Mouse (Mus musculus) mouse trophoblast stem cell (cell line): ENCODE measurements around the gene Ankrd40.

Source experiments
- in situ Hi-C, 2 experiments: fragments of 300-500 bp; cut with MseI, MboI; formaldehyde crosslinking; loops; 2 replicates in 1 of 2; 3 replicates in 1 of 2; pipeline ENCODE4 v1.15.1; 2025

Gene Ankrd40

GRCm38 (mm10) chr11:94327693-94328643 is at the start of gene Ankrd40:
Gene Ankrd40, plus strand, starts transcription at chr11:94328001.
- in situ Hi-C loops = no loop called here

- in situ Hi-C loops = no loop called here
Observed at GRCm38 (mm10) chr11:94281199-94282181, 46.3 kb upstream of the Ankrd40 start, which contains the start of gene Gm21885. Gene Gm21885, plus strand, starts transcription at chr11:94281873.

DNA sequence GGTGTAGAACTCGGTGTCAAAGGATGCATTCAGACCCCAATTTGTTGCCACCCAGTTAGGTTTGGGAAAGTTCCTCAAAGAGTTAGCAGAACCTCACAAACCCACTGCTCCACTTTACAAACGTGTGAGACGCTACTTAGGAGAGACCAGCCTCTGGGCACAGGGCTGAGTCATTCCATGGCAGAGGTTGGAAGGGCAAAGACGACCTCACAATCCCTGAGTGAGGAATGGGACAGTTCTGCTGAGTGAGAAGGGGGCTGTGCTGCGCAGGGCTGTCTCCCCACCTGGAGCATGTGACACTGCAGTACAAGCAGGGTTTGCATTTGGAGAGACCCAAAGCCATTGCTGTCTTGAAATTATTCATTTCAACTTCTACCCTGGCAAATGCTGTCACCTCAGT is 45.5 kb upstream of the Ankrd40 start:
- in situ Hi-C loops = no loop called here

DNA sequence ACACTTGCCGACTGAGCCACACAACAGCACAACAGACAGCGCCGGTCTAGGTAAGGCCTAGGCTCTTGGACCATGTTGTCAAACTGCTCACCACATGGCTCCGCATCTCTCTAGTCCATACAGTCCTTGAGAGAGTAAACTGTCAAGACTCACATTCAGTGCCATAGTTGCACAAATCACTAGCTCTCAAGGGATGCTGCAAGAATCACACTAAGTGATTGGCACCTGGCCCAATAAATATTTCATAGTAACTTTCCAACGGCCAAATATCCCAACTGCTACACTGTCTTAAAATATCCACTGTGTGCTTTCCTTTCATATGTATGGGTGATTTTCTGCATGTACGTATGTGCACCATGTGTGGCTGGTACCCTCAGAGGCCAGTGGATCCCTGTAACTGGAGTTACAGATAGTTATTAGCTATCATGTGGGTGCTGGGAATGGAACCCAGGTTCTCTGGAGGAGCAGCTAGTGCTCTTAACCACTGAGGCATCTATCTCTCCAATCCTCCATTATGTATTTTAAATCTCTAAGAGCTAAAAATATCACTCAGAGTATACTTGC is 44.2 kb upstream of the Ankrd40 start:
- in situ Hi-C loops = no loop called here

- in situ Hi-C loops = no loop called here
Observed at GRCm38 (mm10) chr11:94285886-94286574, 41.8 kb upstream of the Ankrd40 start.

- in situ Hi-C loops = no loop called here
Observed at GRCm38 (mm10) chr11:94287105-94287504, 40.7 kb upstream of the Ankrd40 start.

GRCm38 (mm10) chr11:94290062-94290740 is 37.6 kb upstream of the Ankrd40 start:
- in situ Hi-C loops = no loop called here

- in situ Hi-C loops = no loop called here
Observed at GRCm38 (mm10) chr11:94294996-94295845, 32.6 kb upstream of the Ankrd40 start.

GRCm38 (mm10) chr11:94312733-94313132 is 15.1 kb upstream of the Ankrd40 start:
- in situ Hi-C loops = no loop called here

DNA sequence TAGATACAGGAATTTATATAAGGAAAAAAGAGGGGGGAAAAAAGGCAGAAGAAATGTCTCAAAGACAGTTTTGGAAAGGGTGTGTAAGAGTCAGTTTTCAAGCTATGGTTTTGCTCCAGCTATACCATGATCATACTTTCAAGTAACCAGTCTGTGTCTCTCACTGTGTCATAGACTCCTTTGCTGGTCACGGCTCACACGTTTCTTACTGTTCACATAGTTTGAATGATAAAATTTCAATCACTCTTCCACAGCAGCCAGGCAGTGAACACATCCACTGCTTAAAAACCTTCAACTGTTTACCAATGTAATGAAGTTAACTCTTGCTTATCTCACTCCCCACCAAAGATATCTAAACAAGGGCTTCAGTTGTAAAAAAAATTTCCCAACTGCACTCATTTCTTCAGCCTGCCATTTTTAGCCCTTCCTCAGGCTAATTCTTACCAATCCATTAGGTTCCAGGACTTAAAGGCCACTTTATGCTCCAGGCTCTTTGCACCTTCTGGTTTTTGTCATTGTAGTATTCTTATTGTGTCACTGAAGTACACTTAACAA is 13.6 kb upstream of the Ankrd40 start:
- in situ Hi-C loops = no loop called here

DNA sequence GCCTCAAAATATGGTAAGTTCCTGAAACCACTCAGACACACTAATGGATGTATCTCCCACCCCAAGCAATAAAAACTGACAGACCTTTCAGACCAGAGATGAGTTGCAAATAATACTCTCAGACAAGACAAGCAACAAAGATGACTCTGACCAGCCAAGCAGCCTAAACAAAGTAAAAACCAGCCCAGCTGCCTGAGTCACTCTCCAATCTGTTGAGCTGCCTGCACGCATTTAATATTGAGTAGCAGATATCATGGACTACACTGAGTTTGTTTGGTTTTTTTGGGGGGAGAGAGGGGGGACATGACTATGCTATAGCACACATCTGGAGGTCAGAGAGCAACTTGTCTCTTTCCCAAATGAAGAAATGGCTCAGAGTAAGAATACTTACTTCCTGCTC is 12.5 kb upstream of the Ankrd40 start:
- in situ Hi-C loops = no loop called here

- in situ Hi-C loops = no loop called here
Observed at GRCm38 (mm10) chr11:94316528-94316927, 11.3 kb upstream of the Ankrd40 start.

DNA sequence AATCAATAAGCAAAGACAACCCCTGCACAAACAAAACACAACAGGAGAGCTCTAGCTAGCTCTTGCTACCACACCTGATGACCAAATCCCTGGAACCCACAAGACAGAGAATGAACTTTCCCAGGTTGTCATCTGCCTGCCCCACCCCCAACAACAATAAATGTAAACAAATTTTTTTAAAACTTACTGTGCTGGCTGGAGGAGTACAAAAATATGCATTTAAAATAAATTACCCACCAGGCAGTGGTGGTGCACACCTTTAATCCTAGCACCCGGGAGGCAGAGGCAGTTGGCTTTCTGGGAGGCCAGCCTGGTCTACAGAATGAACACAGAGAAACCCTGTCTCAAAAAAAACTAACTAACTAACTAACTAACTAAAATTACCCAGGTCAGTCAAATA is 10.8 kb upstream of the Ankrd40 start:
- in situ Hi-C loops = no loop called here

- in situ Hi-C loops = no loop called here
Observed at GRCm38 (mm10) chr11:94317515-94317914, 10.3 kb upstream of the Ankrd40 start.

DNA sequence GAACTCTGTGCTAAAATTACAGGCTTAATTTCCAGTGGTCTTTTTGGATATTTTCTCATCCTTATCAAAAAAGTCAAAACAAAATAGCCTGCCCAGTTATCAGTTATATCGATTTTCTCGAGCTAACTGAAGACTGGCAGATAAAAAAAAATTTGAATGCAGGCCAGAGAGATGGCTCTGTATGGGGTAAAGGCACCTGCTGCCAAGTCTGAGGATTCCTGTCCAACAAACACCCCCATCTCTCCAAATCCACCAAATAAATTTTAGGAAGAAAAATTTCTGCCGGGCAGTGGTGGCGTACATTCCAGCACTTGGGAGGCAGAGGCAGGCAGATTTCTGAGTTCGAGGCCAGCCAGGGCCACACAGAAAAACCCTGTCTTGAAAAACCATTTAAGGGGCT is 9.7 kb upstream of the Ankrd40 start:
- in situ Hi-C loops = no loop called here

GRCm38 (mm10) chr11:94320969-94321930 is 6.6 kb upstream of the Ankrd40 start:
- in situ Hi-C loops = no loop called here

- in situ Hi-C loops = no loop called here
Observed at GRCm38 (mm10) chr11:94321931-94322400, 5.8 kb upstream of the Ankrd40 start, which contains the start of gene Luc7l3. Gene Luc7l3, minus strand, starts transcription at chr11:94321988.

GRCm38 (mm10) chr11:94322636-94323035 is 5.2 kb upstream of the Ankrd40 start:
- in situ Hi-C loops = no loop called here
